Mouse (Mus musculus) neural tube, embryonic 12.5 days (tissue): ENCODE data around the gene Nkiras2. TPM values are rescaled to one million over a fixed set of nuclear protein-coding genes. Genes with fewer than 3 reads are reported as not detected.
"Not testable (repeated sequence)": the region's sequence is repeated elsewhere in the genome, so short reads cannot be mapped to it uniquely, and the experiment has no call there.

Experiments
- ATAC-seq: fragments of 200-750 bp; cut with Nextera tagmentation; 2 replicates; pipeline ENCODE4 v1.8.0; 2017; ENCODE audit warnings: low read depth, mild to moderate bottlenecking, moderate TSS enrichment, moderate library complexity; ENCODE audit not compliant: low FRiP score
- H3K27ac ChIP-seq: fragments of 300-500 bp; sonication (generic); 2 replicates; pipeline ENCODE4 v1.5.1; 2016
- H3K27me3 ChIP-seq: fragments of 300-500 bp; sonication (generic); replicated peaks from 2 replicates; pipeline ENCODE4 v1.6.1; 2016; ENCODE audit warnings: mild to moderate bottlenecking
- H3K36me3 ChIP-seq: fragments of 300-500 bp; sonication (generic); 2 replicates; pipeline ENCODE4 v1.6.1; 2016; ENCODE audit warnings: mild to moderate bottlenecking
- H3K4me1 ChIP-seq: fragments of 300-500 bp; sonication (generic); 2 replicates; pipeline ENCODE4 v1.6.1; 2016
- H3K4me2 ChIP-seq: fragments of 300-500 bp; sonication (generic); replicated peaks from 2 replicates; pipeline ENCODE4 v1.6.1; 2016; ENCODE audit warnings: mild to moderate bottlenecking
- H3K4me3 ChIP-seq: fragments of 300-500 bp; sonication (generic); 2 replicates; pipeline ENCODE4 v1.5.1; 2016
- H3K9ac ChIP-seq: fragments of 300-500 bp; sonication (generic); 2 replicates; pipeline ENCODE4 v1.6.1; 2016; ENCODE audit warnings: mild to moderate bottlenecking
- H3K9me3 ChIP-seq: fragments of 300-500 bp; sonication (generic); 2 replicates; pipeline ENCODE4 v1.6.1; 2016; ENCODE audit warnings: mild to moderate bottlenecking
- WGBS: fragments of 180-500 bp; shearing (Covaris S2); methylation state at CpG from one replicate; pipeline ENCODE4 v1.1.7; 2016; 5-methylcytosine and 5-hydroxymethylcytosine counted together
- polyA plus RNA-seq: library from polyadenylated mRNA; unstranded; fragments of >200 nt; fragmentation: Nextera tagmentation; extraction: Ambion mirVana; gene quantifications from 2 replicates; pipeline ENCODE4 v1.2.1, GENCODE M21; 2016

Gene Nkiras2
- polyA plus RNA-seq, 1 experiment from 2014 or later = 106 TPM

DNA sequence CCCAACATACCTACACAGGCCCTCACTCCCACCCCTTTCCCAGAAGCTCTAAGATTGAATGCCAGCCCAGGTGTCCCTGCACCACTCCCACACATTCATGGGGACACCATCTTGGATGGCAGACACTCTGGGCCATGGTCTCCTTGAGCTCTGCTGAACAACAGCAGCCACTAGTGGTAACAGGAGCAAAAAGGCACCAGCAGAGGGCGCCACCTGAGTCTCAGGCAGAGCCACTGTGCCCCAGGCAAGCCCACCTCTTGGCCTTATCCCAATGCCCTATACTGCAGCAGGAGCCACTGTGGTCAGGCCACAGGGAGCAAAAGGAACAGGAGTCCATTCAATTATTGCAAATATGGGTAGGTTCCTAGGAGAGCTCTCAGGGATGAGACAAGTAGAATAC lies 27.2 kb downstream of the Nkiras2 start:
- Histone ChIP-seq H3K4me1 (no peaks in the 10 kb centered on the region), H3K4me3 (no peak overlapping the region), H3K9ac (no peak overlapping the region), H3K4me2 (no peak overlapping the region), H3K9me3 (no peaks in the 10 kb centered on the region), H3K27ac (no peak overlapping the region), H3K27me3 (peaks cover 23% of the 10 kb centered on the region), H3K36me3 (no peaks in the 10 kb centered on the region)
- WGBS = 15% methylated on average over 1 of the region's 1 CpGs
- ATAC-seq = no peak

DNA sequence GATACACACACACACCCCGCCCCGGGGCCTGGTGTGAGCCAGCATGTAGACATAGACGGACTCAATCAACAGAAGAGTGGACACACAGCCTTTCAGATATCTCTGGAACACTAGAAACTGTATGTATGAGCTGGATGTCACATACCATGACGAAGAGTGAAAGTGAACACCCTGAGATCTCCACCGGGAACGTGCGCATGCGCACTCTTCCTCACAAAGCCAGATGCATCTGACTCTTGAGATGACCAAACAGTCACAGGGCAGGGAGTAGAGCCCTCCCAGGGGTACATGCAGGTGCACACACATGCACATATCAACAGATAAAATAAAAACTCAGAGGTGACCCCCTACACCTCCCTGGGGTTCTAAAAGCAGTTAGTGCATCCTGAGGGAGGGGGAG lies 29.4 kb downstream of the Nkiras2 start:
- no peak for ATAC-seq
- Histone ChIP-seq H3K4me1 (no peaks in the 10 kb centered on the region), H3K9me3 (no peaks in the 10 kb centered on the region), H3K4me3 (no peak overlapping the region), H3K36me3 (no peaks in the 10 kb centered on the region), H3K4me2 (no peak overlapping the region), H3K9ac (no peak overlapping the region), H3K27ac (no peak overlapping the region), H3K27me3 (peaks cover 25% of the 10 kb centered on the region)
- WGBS = 89% methylated on average over 8 of the region's 8 CpGs

DNA sequence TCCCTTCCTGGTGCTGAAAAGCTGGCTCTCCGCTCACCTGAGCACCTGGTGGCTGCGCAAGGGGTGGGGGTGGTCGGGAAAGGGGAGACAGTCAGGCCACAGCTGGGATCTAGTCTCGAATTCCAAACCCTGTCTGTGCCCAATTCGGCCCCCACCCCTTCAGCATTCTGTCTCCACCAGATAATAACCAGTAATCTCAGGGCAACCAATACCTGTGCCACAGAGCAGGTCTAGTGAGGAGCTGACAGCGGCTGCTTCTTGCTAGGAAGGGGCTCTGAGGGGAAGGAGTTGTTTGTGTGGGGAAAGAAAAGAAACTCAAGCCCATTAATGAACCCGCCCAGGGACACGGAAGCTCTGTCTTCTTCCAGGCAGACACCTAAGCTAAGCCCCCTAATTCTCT lies 32.2 kb downstream of the Nkiras2 start:
- 22% methylated on average over 7 of the region's 8 CpGs for WGBS

DNA sequence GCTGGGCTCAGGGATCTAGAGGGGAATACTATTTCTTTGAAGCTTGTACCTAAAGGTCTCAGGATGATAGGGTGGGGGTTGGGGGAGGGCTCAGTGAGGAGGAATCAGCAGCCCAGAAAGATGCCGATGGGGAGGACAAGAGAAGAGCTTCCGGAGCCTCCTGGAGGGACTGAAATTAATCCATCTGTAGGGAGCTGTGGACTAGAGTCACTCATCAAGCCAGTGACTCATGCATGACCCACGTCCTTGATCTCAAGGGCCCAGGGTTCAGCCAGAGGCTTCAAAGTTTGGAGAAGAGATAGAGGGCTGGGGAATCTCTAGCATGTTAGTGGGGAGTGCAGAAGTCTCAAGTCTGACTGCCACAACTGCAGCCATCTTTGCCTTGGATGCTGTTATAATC lies 32.7 kb downstream of the Nkiras2 start:
- ATAC-seq = no peak
- Histone ChIP-seq H3K9me3 (no peaks in the 10 kb centered on the region), H3K27ac (no peak overlapping the region), H3K4me2 (no peak overlapping the region), H3K4me1 (no peaks in the 10 kb centered on the region), H3K4me3 (no peak overlapping the region), H3K36me3 (no peaks in the 10 kb centered on the region), H3K27me3 (peaks cover 25% of the 10 kb centered on the region), H3K9ac (no peak overlapping the region)
- 40% methylated on average over 3 of the region's 3 CpGs for WGBS

More for the DNA sequence above, 32.2 kb downstream of the Nkiras2 start:
- H3K4me3 ChIP-seq = no peak overlapping the region
- peaks cover 25% of the 10 kb centered on the region for H3K27me3 ChIP-seq
- no peak overlapping the region for H3K4me2 ChIP-seq
- H3K27ac ChIP-seq = no peak overlapping the region
- no peaks in the 10 kb centered on the region for H3K4me1 ChIP-seq
- H3K9ac ChIP-seq = no peak overlapping the region
- ATAC-seq = no peak
- no peaks in the 10 kb centered on the region for H3K9me3 ChIP-seq
- H3K36me3 ChIP-seq = no peaks in the 10 kb centered on the region

DNA sequence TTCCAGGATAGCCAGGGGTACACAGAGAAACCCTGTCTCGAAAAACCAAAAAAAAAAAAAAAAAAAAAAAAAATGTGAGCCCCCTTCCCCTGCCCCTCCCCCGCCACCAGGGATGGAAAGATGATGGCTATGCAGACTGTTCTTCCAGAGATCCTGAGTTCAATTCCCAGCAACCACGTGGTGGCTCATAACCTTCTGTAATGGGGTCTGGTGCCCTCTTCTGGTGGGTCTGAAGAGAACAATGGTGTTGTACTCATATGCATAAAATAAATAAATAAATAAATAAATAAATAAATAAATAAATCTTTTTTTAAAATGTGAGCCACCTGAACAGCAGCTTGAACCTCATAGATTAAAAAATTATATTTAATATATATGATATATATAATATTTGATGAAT lies 36.5 kb downstream of the Nkiras2 start:
- H3K36me3 ChIP-seq, H3K27ac ChIP-seq, H3K4me1 ChIP-seq, H3K4me2 ChIP-seq, H3K9me3 ChIP-seq, H3K9ac ChIP-seq, ATAC-seq, H3K4me3 ChIP-seq: not testable (repeated sequence)
- H3K27me3 ChIP-seq = peaks cover 10% of the 10 kb centered on the region
- 63% methylated on average over 3 of the region's 3 CpGs for WGBS

DNA sequence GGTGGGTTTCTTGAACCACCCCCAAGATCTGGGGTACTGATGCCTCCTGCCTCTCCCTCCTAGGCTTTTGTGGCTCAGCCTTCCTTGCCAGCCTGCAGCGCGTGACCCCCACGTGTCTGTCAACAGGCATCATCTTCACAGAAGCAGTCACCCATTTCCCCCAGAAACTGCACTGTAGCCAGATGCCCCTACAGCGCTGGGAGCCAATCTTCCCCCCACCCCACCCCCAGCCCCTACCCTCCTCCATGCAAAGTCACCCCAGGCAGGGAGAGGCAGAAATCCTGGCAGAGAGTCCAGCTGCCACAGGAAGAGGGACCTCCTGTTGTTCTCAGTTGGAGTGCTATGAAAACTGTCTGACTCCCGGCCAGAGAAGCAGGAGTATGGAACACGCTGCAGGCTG lies 37.4 kb downstream of the Nkiras2 start:
- WGBS = 18% methylated on average over 6 of the region's 6 CpGs
- ATAC-seq = no peak
- H3K9me3 ChIP-seq = no peaks in the 10 kb centered on the region
- 0 out of 2 replicates have a peak, but pooled peaks cover 3% of the 10 kb centered on the region for H3K27me3 ChIP-seq
- H3K4me3 ChIP-seq = no peak overlapping the region
- H3K27ac ChIP-seq = no peak overlapping the region
- no peaks in the 10 kb centered on the region for H3K4me1 ChIP-seq
- H3K4me2 ChIP-seq = peak overlapping the region; percentile 20; the same call in 1 of the 2 replicates
- no peaks in the 10 kb centered on the region for H3K36me3 ChIP-seq
- no peak overlapping the region for H3K9ac ChIP-seq

DNA sequence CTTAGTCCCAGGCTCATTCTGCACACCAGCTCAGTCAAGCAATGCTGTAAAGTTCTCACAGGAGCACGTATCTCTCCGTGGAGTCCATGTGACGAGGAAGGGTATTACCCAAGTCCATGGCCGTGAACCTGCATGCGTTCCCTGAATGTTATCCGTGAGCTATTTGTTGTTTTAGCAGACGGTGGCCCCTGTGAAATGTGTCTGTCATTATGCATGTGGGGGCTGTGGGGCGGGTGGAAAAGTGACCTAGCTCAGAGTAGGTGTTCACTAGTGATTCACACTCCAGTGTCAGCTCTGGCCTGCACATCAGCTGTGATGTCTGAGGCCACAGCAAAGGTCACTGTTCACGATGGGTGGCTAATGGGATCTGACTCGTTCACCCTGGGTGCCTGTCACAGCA lies 40.8 kb downstream of the Nkiras2 start:
- Histone ChIP-seq H3K27ac (no peak overlapping the region), H3K9ac (no peak overlapping the region), H3K27me3 (no peaks in the 10 kb centered on the region), H3K4me2 (no peak overlapping the region), H3K9me3 (no peaks in the 10 kb centered on the region), H3K36me3 (no peaks in the 10 kb centered on the region), H3K4me3 (no peak overlapping the region), H3K4me1 (no peaks in the 10 kb centered on the region)
- no peak for ATAC-seq
- 78% methylated on average over 10 of the region's 10 CpGs for WGBS

DNA sequence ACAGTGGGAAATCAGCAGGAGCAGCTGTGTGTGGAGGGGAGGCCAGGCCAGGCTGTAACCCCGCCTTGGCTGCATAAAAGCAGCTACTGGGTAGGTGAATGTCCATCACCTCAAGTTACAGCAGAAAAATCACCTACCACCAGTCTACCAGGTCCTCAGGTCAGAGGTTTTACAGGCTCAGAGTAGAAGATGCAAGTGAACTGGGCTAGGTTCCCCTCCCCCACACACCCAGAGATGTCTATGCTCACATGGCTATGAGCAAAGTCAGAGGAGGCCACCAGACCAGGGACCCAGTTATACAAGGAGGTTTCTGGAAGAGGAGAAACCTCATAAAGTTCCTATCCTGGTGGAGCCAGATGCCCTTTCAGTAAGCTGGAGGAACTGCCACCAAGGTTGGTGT lies 52.0 kb downstream of the Nkiras2 start:
- H3K27me3 ChIP-seq = peaks cover 20% of the 10 kb centered on the region
- H3K27ac ChIP-seq = no peak overlapping the region
- no peaks in the 10 kb centered on the region for H3K9me3 ChIP-seq
- H3K36me3 ChIP-seq = no peaks in the 10 kb centered on the region
- H3K9ac ChIP-seq = no peak overlapping the region
- 79% methylated on average over 1 of the region's 1 CpGs for WGBS
- peaks cover 9% of the 10 kb centered on the region; the same call in 1 of the 2 replicates for H3K4me1 ChIP-seq
- ATAC-seq = no peak
- no peak overlapping the region for H3K4me3 ChIP-seq
- H3K4me2 ChIP-seq = no peak overlapping the region

DNA sequence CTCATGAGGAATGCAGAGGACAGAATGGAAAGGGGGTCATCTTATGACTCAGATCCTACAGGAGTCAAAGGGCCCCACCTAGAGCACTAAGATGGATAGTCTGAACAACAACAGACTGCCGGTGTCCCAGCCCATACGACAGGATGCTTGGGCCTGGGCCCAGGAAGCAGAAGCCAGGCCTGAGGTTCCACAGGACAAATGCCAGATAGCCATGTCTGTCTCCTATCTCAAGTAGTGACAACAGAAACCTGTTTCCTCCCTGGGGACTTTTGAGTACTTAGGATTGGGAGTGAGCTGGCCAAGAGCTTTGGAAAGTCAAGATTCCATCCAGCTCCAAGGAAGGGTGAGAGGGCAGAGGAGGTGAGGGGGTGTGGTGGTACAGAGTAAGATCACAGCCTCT lies 52.9 kb downstream of the Nkiras2 start:
- H3K36me3 ChIP-seq = no peaks in the 10 kb centered on the region
- no peak overlapping the region for H3K27ac ChIP-seq
- 76% methylated on average over 2 of the region's 2 CpGs for WGBS
- no peak for ATAC-seq
- no peaks in the 10 kb centered on the region for H3K9me3 ChIP-seq
- H3K9ac ChIP-seq = no peak overlapping the region
- peaks cover 9% of the 10 kb centered on the region; the same call in 1 of the 2 replicates for H3K4me1 ChIP-seq
- peaks cover 20% of the 10 kb centered on the region for H3K27me3 ChIP-seq
- no peak overlapping the region for H3K4me2 ChIP-seq
- H3K4me3 ChIP-seq = no peak overlapping the region

DNA sequence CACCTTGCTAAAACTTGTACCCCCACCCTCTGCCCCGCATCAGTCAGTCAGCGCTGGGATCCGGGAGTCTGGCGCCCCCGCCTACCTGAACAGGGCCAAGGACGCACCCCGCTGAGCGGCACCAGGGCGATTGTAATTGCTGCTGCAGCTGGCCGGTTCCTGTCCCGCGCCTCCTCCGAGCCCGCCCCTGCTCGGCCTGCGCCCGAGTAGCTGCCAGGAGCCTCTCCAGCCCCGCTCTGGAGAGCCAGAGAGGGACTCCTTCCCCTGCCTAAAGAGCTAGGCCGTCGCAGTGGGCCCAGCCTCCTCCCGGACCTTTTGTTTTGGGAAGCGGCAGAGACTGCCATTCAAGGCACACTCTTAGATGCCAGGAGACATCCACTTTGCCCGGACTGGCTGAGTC lies 54.1 kb downstream of the Nkiras2 start:
- peaks cover 9% of the 10 kb centered on the region; the same call in 1 of the 2 replicates for H3K4me1 ChIP-seq
- peak overlapping the region; percentile 50 for H3K4me2 ChIP-seq
- no peak overlapping the region for H3K27ac ChIP-seq
- H3K36me3 ChIP-seq = no peaks in the 10 kb centered on the region
- no peaks in the 10 kb centered on the region for H3K9me3 ChIP-seq
- H3K27me3 ChIP-seq = peaks cover 20% of the 10 kb centered on the region
- peak overlapping the region; percentile 42; the same call in 1 of the 2 replicates for H3K9ac ChIP-seq
- ATAC-seq = no peak
- no peak overlapping the region for H3K4me3 ChIP-seq
- 1% methylated on average over 23 of the region's 23 CpGs for WGBS

Other genes starting within 250 kb of the Nkiras2 start
- 71.5 and 81.0 TPM in 2 replicates for gene Jup, start 221.5 kb upstream of the Nkiras2 start, polyA plus RNA-seq
- gene P3h4, start 204.4 kb upstream of the Nkiras2 start, polyA plus RNA-seq = 25.6 and 26.7 TPM in 2 replicates
- 41.8 and 46.9 TPM in 2 replicates for gene Fkbp10, start 203.5 kb upstream of the Nkiras2 start, polyA plus RNA-seq
- gene Nt5c3b, start 177.4 kb upstream of the Nkiras2 start, polyA plus RNA-seq = 101 and 105 TPM in 2 replicates
- gene Klhl10, start 177.3 kb upstream of the Nkiras2 start, polyA plus RNA-seq = 0.76 and 1.1 TPM in 2 replicates
- gene Klhl11, start 146.5 kb upstream of the Nkiras2 start, polyA plus RNA-seq = 12.3 and 12.4 TPM in 2 replicates
- gene Acly, start 91.2 kb upstream of the Nkiras2 start, polyA plus RNA-seq = 356 and 377 TPM in 2 replicates
- gene Ttc25, start 73.6 kb upstream of the Nkiras2 start, polyA plus RNA-seq = 1.5 and 1.6 TPM in 2 replicates
- gene Cnp, start 44.3 kb upstream of the Nkiras2 start, polyA plus RNA-seq = 33.2 and 33.6 TPM in 2 replicates
- 298 and 311 TPM in 2 replicates for gene Dnajc7, start 924 bp downstream of the Nkiras2 start, polyA plus RNA-seq
- 0.20 and 0.27 TPM in 2 replicates for gene Zfp385c, start 73.2 kb downstream of the Nkiras2 start, polyA plus RNA-seq
- 2.4 and 2.5 TPM in 2 replicates for gene Dhx58, start 85.0 kb downstream of the Nkiras2 start, polyA plus RNA-seq
- 61.3 and 64.7 TPM in 2 replicates for gene Kat2a, start 93.2 kb downstream of the Nkiras2 start, polyA plus RNA-seq
- 0.59 TPM in 1 of 2 replicates, not detected in the other for gene Hspb9, start 94.6 kb downstream of the Nkiras2 start, polyA plus RNA-seq
- 23.7 and 33.1 TPM in 2 replicates for gene Rab5c, start 119.0 kb downstream of the Nkiras2 start, polyA plus RNA-seq
- gene Kcnh4, start 140.7 kb downstream of the Nkiras2 start, polyA plus RNA-seq = 4.4 and 4.5 TPM in 2 replicates
- 0.38 TPM in 1 of 2 replicates, not detected in the other for gene Hcrt, start 143.7 kb downstream of the Nkiras2 start, polyA plus RNA-seq
- 3.3 and 4.4 TPM in 2 replicates for gene Ghdc, start 151.7 kb downstream of the Nkiras2 start, polyA plus RNA-seq
- gene Stat5b, start 231.5 kb downstream of the Nkiras2 start, polyA plus RNA-seq = 18.2 and 19.6 TPM in 2 replicates
- gene Stat5a, start 240.1 kb downstream of the Nkiras2 start, polyA plus RNA-seq = 1.7 and 1.9 TPM in 2 replicates